ENCODE assay signal across 30 mouse cellular contexts in genomic region chr14:23550467-23550866, GRCm38 (mm10).
"Had no signal": no experiment of that assay in that cellular context is flagged by ENCODE, and none has a peak within 500 bp of the region (broad histone marks: within the 10 kb centered on the region; RNA-seq: fewer than 3 reads in every experiment).

No protein-coding gene starts in this region.

- DNase-seq: left cerebral cortex, postnatal 4 days; liver; liver, embryonic 13.5 days; liver, postnatal 0 days; lung, adult 18-20 months; lung, adult 2 months; lung, embryonic 14.5 days; lung, postnatal 10 days; lung, postnatal 14 days; lung, postnatal 36 days; lung, postnatal 4 days had no signal

- H3K27me3 ChIP-seq: limb, embryonic 12.5 days; limb, embryonic 13.5 days; limb, embryonic 15.5 days; liver, embryonic 12.5 days; liver, embryonic 13.5 days; liver, embryonic 15.5 days; lung, embryonic 15.5 days; megakaryocyte, embryonic 14.5 days; midbrain, embryonic 12.5 days; midbrain, embryonic 13.5 days; midbrain, embryonic 15.5 days; neural tube, embryonic 12.5 days had no signal

- H3K9ac ChIP-seq: limb, embryonic 12.5 days; limb, embryonic 13.5 days; limb, embryonic 15.5 days; liver, embryonic 12.5 days; liver, embryonic 13.5 days; liver, embryonic 14.5 days; liver, embryonic 15.5 days; liver, postnatal 0 days; lung, embryonic 14.5 days; lung, embryonic 15.5 days; midbrain, embryonic 12.5 days; midbrain, embryonic 13.5 days; midbrain, embryonic 15.5 days; neural tube, embryonic 12.5 days had no signal

- H3K4me3 ChIP-seq: limb, embryonic 10.5 days; limb, embryonic 12.5 days; limb, embryonic 13.5 days; limb, embryonic 15.5 days; liver, embryonic 12.5 days; liver, embryonic 13.5 days; liver, embryonic 15.5 days; lung, embryonic 15.5 days; megakaryocyte, embryonic 14.5 days; midbrain, embryonic 10.5 days; midbrain, embryonic 12.5 days; midbrain, embryonic 13.5 days; midbrain, embryonic 15.5 days; myocyte; neural tube, embryonic 12.5 days had no signal

- H3K27ac ChIP-seq: limb, embryonic 10.5 days; limb, embryonic 12.5 days; limb, embryonic 13.5 days; limb, embryonic 15.5 days; liver, embryonic 12.5 days; liver, embryonic 13.5 days; liver, embryonic 14.5 days; liver, embryonic 15.5 days; lung, embryonic 15.5 days; macrophage; midbrain, embryonic 10.5 days; midbrain, embryonic 12.5 days; midbrain, embryonic 13.5 days; midbrain, embryonic 15.5 days; neural tube, embryonic 12.5 days had no signal

- H3K9me3 ChIP-seq: limb, embryonic 10.5 days; limb, embryonic 12.5 days; limb, embryonic 13.5 days; limb, embryonic 15.5 days; liver, embryonic 12.5 days; liver, embryonic 13.5 days; liver, embryonic 15.5 days; lung, embryonic 15.5 days; megakaryocyte, embryonic 14.5 days; midbrain, embryonic 10.5 days; midbrain, embryonic 12.5 days; midbrain, embryonic 13.5 days; midbrain, embryonic 15.5 days; neural tube, embryonic 12.5 days had no signal

- H3K4me1 ChIP-seq: liver, embryonic 12.5 days; liver, embryonic 13.5 days; liver, embryonic 15.5 days; lung, embryonic 15.5 days; megakaryocyte, embryonic 14.5 days; midbrain, embryonic 12.5 days; midbrain, embryonic 15.5 days; neural tube, embryonic 12.5 days had no signal

- H3K36me3 ChIP-seq: limb, embryonic 10.5 days; limb, embryonic 12.5 days; limb, embryonic 13.5 days; limb, embryonic 15.5 days; liver, embryonic 12.5 days; liver, embryonic 13.5 days; liver, embryonic 15.5 days; lung, embryonic 15.5 days; midbrain, embryonic 10.5 days; midbrain, embryonic 12.5 days; midbrain, embryonic 13.5 days; midbrain, embryonic 15.5 days; neural tube, embryonic 12.5 days had no signal

- H3K4me2 ChIP-seq: limb, embryonic 12.5 days; limb, embryonic 13.5 days; limb, embryonic 15.5 days; liver, embryonic 11.5 days; liver, embryonic 12.5 days; liver, embryonic 13.5 days; liver, embryonic 15.5 days; lung, embryonic 14.5 days; lung, embryonic 15.5 days; midbrain, embryonic 12.5 days; midbrain, embryonic 13.5 days; midbrain, embryonic 15.5 days; neural tube, embryonic 12.5 days had no signal

- ATAC-seq: liver, embryonic 12.5 days; liver, postnatal 0 days; lung, postnatal 0 days; midbrain, embryonic 13.5 days; midbrain, embryonic 15.5 days; midbrain, embryonic 16.5 days had no signal
